Mouse (Mus musculus) brain, embryonic 18.5 days (tissue): Measurements from ENCODE around the gene Srgap3.

ENCODE experiments used
- DNase-seq: peaks from one replicate; pipeline ENCODE4 v3.0.0-alpha.2; 2012; ENCODE audit warnings: low read depth, low spot score

Gene Srgap3

GRCm38 (mm10) chr6:112950205-112951110, 3.4 kb upstream of the Srgap3 start:
- DNase-seq = no peak

GRCm38 (mm10) chr6:112949220-112949619, 2.2 kb upstream of the Srgap3 start:
- DNase-seq = no peak

GRCm38 (mm10) chr6:112948416-112948815, 1.4 kb upstream of the Srgap3 start:
- DNase-seq = no peak

- no peak for DNase-seq
Measured at GRCm38 (mm10) chr6:112946021-112946811, 850 bp downstream of the Srgap3 start.

- no peak for DNase-seq
Measured at GRCm38 (mm10) chr6:112945181-112945751, 1.8 kb downstream of the Srgap3 start.

- DNase-seq = no peak
Measured at GRCm38 (mm10) chr6:112943596-112944245, 3.3 kb downstream of the Srgap3 start.

GRCm38 (mm10) chr6:112939281-112939680, 7.8 kb downstream of the Srgap3 start:
- no peak for DNase-seq

GRCm38 (mm10) chr6:112937791-112938190, 9.3 kb downstream of the Srgap3 start:
- DNase-seq = no peak

- DNase-seq = no peak
Measured at GRCm38 (mm10) chr6:112934501-112934900, 12.6 kb downstream of the Srgap3 start.

GRCm38 (mm10) chr6:112932611-112933010, 14.5 kb downstream of the Srgap3 start:
- no peak for DNase-seq

GRCm38 (mm10) chr6:112930011-112930451, 17.0 kb downstream of the Srgap3 start:
- DNase-seq = no peak

- DNase-seq = no peak
Measured at GRCm38 (mm10) chr6:112929291-112929984, 17.6 kb downstream of the Srgap3 start.

GRCm38 (mm10) chr6:112928841-112929240, 18.2 kb downstream of the Srgap3 start:
- no peak for DNase-seq

- no peak for DNase-seq
Measured at GRCm38 (mm10) chr6:112927341-112927740, 19.7 kb downstream of the Srgap3 start.

GRCm38 (mm10) chr6:112926011-112926410, 21.1 kb downstream of the Srgap3 start:
- DNase-seq = no peak

- no peak for DNase-seq
Measured at GRCm38 (mm10) chr6:112925234-112925975, 21.7 kb downstream of the Srgap3 start.

GRCm38 (mm10) chr6:112924606-112925141, 22.4 kb downstream of the Srgap3 start:
- DNase-seq = no peak

- no peak for DNase-seq
Measured at GRCm38 (mm10) chr6:112920619-112921195, 26.4 kb downstream of the Srgap3 start.

GRCm38 (mm10) chr6:112917717-112918116, 29.3 kb downstream of the Srgap3 start:
- no peak for DNase-seq

GRCm38 (mm10) chr6:112916243-112916642, 30.8 kb downstream of the Srgap3 start:
- DNase-seq = no peak
